Mouse (Mus musculus): Measurements from ENCODE around the gene Smndc1. TPM values are rescaled to one million over a fixed set of nuclear protein-coding genes. Genes with fewer than 3 reads are reported as not detected.

Smndc1 gene
- polyA plus RNA-seq, 1 experiment from 2014 or later: 41.6 TPM

DNA sequence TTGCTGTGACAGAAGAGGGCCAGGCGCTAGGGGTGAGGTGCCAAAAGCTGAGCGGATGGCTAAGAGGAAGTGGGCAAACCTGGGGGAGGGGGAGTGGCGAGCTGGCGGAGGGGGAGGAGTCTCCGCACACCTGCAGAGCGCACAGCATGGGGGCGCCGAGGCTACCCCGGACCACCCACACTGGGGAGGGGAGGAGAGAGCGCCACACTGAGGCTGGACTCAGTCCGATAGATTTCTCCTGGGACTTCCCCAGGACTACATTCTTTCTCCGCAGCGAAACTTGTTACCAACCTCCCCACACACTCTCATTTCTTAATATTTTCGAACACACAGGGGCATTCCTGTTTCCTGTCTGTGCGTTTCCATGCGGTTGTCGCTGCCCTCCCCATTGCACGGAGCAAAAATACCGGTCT lies 33.0 kb upstream of the Smndc1 start:
- Histone ChIP-seq H3K36me3 (no peaks in the 10 kb centered on the region), H3K9ac (no peak overlapping the region), H3K27me3 (peaks cover 23% of the 10 kb centered on the region; the same call in 1 of the 2 replicates), H3K27ac (no peak overlapping the region), H3K4me3 (no peak overlapping the region), H3K4me1 (replicated peaks) (peaks cover 22% of the 10 kb centered on the region), H3K9me3 (no peaks in the 10 kb centered on the region), H3K4me2 (no peak overlapping the region)
- no peak for ATAC-seq (ENCODE audit: low FRiP score)
- 17% methylated on average over 19 of the region's 19 CpGs for WGBS

DNA sequence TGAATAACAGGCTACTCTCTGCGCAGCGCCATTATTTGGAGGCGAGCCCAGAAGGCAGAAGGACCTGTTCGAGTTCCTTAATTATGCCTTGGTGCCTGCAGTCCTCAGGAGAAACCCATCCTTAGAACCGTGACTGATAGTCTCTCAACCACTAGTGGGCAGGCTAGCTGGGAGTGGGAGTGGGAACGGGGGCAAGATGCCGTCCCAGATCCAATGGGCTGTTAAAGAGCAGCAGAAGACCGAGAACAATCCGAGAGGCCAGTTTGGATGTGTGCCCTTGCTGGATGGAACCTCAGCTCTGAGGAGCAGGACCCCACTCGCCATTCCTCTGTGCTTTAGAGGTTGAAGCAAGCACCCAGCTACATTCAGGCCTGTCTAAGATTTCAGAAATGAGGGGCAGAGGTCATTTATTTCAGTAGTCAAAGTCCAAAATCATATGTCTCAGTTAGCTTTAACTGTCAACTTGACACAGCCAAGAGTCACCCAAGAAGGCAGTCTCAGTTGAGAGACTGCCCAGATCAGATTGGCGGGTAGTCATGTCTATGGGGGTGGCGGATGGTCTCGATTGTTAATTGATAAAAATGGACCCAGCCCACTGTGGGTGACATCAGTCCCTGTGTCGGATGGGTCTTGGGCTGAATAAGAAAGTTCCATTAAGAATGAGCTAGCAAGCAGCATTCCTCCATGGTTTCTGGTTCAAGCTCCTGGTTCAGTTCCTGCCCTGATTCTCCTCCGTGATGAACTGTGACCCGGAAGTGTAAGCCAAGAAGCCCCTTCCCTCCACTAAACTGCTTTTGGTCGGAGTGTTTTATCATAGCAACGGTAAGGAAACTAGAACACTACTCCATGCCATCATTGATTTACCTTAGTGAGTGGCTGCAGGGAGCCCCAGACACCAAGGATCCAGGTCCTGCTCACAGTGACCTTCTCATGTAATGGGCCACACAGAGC lies 32.3 kb upstream of the Smndc1 start:
- Histone ChIP-seq H3K27ac (no peak overlapping the region), H3K4me2 (no peak overlapping the region), H3K36me3 (no peaks in the 10 kb centered on the region), H3K9me3 (no peaks in the 10 kb centered on the region), H3K9ac (no peak overlapping the region), H3K4me3 (no peak overlapping the region), H3K4me1 (replicated peaks) (peaks cover 18% of the 10 kb centered on the region), H3K27me3 (peaks cover 23% of the 10 kb centered on the region; the same call in 1 of the 2 replicates)
- WGBS: 76% methylated on average over 18 of the region's 18 CpGs
- no peak for ATAC-seq (ENCODE audit: low FRiP score)

DNA sequence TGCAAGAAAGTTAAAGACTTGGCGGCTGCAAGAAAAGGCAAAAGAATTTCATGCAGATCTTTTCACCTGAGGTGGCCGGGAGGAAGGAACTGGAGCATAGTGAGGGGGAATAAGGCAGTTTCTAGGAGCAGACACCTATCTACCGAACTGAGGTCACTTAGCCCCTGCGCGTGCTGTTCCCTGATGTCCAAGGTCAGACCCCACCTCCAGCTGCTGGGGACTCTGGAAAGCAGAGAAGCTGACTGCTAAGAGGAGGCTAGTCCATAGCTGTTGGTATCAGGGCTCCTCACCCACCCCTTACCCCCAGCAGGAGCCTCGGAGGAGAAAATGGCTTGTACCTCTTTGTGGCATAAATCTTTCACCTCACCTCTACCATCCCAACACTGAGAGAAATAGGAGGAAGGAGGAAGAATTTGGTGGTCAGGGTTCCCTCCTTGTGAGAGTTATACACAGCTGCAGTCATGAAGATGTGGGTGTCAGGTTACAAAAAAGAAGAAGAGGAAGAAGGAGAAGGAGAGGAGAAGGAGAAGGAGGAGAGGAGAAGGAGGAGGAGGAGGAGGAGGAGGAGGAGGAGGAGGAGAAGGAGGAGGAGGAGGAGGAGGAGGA lies 31.3 kb upstream of the Smndc1 start:
- WGBS: 0% methylated on average over 6 of the region's 6 CpGs
- no peaks in the 10 kb centered on the region for H3K36me3 ChIP-seq
- peak overlapping the region; percentile 92 for H3K4me2 ChIP-seq
- H3K4me1 ChIP-seq (replicated peaks): peaks cover 13% of the 10 kb centered on the region
- H3K27ac ChIP-seq: no peak overlapping the region
- peaks cover 23% of the 10 kb centered on the region; the same call in 1 of the 2 replicates for H3K27me3 ChIP-seq
- ATAC-seq (ENCODE audit: low FRiP score): no peak; the same call in 1 of the 2 replicates
- H3K9me3 ChIP-seq: no peaks in the 10 kb centered on the region
- no peak overlapping the region for H3K9ac ChIP-seq
- H3K4me3 ChIP-seq: peak overlapping the region; percentile 47

DNA sequence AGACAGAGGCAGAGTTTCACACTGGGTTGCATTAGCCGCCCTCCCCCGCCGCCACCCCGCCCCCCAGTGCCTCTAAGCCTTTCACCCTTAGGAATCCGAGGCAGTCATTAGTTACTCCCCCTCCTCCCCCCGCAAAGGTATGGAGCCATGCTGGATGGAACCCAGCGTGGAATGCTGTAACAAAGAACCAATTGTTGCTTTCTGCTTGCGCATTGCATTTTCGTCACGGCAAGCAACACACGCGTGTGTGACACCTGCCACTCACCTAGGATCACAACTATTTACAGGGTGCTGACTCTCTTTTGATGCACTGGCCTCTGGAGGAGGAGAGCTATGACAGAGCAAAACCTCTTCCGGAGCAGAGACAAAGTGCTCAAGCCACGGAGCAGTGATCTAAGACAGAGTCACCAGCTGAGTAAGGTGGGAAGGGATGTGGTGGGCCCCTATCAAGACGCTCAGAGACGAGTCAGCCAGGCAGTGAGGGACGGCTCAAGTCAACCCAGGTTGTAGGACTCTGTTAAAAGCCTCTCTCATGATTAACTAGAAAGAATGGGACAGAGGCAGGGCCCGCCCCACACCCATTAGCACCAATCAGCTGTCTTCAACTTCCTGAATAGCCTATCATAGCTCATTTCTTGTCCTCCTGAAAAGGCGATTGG lies 30.7 kb upstream of the Smndc1 start:
- H3K9ac ChIP-seq: peak overlapping the region; percentile 65
- ATAC-seq (ENCODE audit: low FRiP score): peak; percentile 94
- 1% methylated on average over 19 of the region's 19 CpGs for WGBS
- H3K4me2 ChIP-seq: peak overlapping the region; percentile 92
- peaks cover 13% of the 10 kb centered on the region for H3K4me1 ChIP-seq (replicated peaks)
- no peaks in the 10 kb centered on the region for H3K36me3 ChIP-seq
- peak overlapping the region; percentile 47 for H3K4me3 ChIP-seq
- H3K27ac ChIP-seq: peak overlapping the region; percentile 66
- peaks cover 23% of the 10 kb centered on the region; the same call in 1 of the 2 replicates for H3K27me3 ChIP-seq
- H3K9me3 ChIP-seq: no peaks in the 10 kb centered on the region

DNA sequence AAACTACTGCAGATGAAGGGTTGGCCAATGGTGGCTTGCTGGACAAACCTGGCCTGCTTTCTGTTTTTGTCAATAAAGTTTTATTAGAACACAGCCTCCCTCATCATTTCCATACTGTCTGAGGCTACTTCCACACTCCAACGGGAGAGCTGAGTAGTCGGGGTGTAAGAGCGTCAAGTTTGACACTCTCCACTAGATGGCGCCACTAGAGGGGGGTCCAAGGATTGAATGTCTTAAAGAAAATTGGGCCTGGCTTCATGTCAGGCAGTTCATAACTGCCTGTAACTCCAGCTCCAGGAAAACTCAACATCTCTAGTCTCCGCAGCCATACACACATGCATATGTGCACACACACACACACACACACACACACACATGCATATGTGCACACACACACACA lies 29.5 kb upstream of the Smndc1 start:
- H3K27ac ChIP-seq: no peak overlapping the region
- ATAC-seq (ENCODE audit: low FRiP score): no peak
- no peak overlapping the region for H3K9ac ChIP-seq
- no peak overlapping the region for H3K4me3 ChIP-seq
- 52% methylated on average over 5 of the region's 5 CpGs for WGBS
- peaks cover 19% of the 10 kb centered on the region; the same call in 1 of the 2 replicates for H3K27me3 ChIP-seq
- H3K4me2 ChIP-seq: no peak overlapping the region
- H3K9me3 ChIP-seq: no peaks in the 10 kb centered on the region
- H3K36me3 ChIP-seq: no peaks in the 10 kb centered on the region
- H3K4me1 ChIP-seq (replicated peaks): peaks cover 13% of the 10 kb centered on the region

DNA sequence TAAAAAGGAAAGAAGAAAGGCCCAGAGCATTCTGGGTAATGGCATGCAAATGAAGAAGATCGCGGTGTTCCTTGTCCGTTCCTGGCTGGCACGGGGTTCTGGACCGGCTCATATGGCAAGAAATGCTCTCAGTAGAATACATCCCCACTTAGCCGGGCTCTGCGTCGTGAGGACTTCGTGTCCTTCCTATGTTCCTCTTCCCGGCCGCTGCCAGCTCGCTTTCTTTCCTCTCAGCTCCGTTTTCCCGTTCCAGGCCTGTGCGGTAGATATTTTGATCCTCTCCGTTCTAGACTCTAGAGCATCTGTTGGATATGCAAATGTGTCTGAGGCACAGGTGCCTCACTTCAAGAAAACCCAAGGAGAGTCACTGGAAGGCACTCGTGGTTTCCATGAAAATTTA lies 24.8 kb upstream of the Smndc1 start:
- no peak overlapping the region for H3K27ac ChIP-seq
- H3K4me2 ChIP-seq: no peak overlapping the region
- no peaks in the 10 kb centered on the region for H3K9me3 ChIP-seq
- H3K4me1 ChIP-seq (replicated peaks): peaks cover 8% of the 10 kb centered on the region
- H3K36me3 ChIP-seq: no peaks in the 10 kb centered on the region
- no peak for ATAC-seq (ENCODE audit: low FRiP score)
- 90% methylated on average over 17 of the region's 17 CpGs for WGBS
- H3K4me3 ChIP-seq: no peak overlapping the region
- H3K9ac ChIP-seq: no peak overlapping the region
- H3K27me3 ChIP-seq: no peaks in the 10 kb centered on the region

DNA sequence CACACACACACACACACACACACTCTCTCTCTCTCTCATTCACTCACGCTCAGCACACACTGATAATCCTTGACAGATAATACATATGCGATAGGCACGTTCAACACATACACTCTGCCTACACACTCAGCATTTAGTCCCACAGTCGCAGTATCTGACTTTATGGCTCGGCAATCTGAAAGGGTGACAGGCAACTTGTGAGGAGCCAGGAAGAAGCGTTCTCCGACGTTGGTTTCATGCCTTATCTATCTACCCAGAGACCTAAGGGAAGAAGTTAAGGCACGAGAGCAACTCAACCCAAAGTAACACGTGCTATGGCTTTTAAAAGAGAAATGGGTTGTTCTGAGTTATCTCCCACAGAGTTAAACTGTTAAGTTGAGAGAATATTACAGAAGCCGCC lies 24.3 kb upstream of the Smndc1 start:
- 89% methylated on average over 11 of the region's 11 CpGs for WGBS
- Histone ChIP-seq H3K4me2 (no peak overlapping the region), H3K9me3 (no peaks in the 10 kb centered on the region), H3K4me1 (replicated peaks) (peaks cover 8% of the 10 kb centered on the region), H3K27ac (no peak overlapping the region), H3K4me3 (no peak overlapping the region), H3K27me3 (no peaks in the 10 kb centered on the region), H3K9ac (no peak overlapping the region), H3K36me3 (no peaks in the 10 kb centered on the region)
- no peak for ATAC-seq (ENCODE audit: low FRiP score)

DNA sequence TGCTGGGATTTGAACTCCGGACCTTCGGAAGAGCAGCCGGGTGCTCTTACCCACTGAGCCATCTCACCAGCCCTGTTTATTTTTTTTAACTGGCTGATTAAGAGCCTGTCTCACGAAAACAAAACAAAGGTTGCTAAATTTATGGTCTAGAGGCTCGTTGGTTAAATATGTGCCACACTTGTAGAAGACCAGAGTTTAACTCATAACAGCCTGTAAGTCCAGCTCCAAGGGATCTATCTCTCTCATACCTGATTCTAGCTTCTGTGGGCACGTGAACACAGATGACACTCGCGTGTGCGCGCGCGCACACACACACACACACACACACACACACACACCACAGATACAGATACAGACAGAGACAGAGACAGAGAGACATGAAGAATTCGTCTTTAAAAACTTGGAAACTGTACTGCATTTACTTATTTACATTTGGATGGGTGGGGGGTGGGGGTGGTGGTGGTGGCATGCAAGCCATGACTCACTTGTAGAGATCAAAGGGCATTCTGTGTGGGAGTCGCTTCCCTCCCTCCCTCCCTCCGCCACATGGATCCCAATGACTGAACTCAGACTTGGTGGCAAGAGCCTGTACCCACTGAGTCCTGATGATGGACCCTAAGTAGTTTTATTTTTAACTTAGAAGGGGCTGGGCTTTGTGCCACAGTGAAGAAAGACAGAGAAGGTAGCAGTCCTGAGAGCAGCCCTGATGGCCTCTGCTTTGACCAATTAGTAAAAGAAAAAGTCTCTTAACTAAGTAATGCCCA lies 23.4 kb upstream of the Smndc1 start:
- Histone ChIP-seq H3K9ac (no peak overlapping the region), H3K27me3 (no peaks in the 10 kb centered on the region), H3K4me1 (replicated peaks) (peaks cover 8% of the 10 kb centered on the region), H3K36me3 (no peaks in the 10 kb centered on the region), H3K9me3 (no peaks in the 10 kb centered on the region), H3K4me2 (no peak overlapping the region), H3K27ac (no peak overlapping the region), H3K4me3 (no peak overlapping the region)
- 86% methylated on average over 15 of the region's 15 CpGs for WGBS
- ATAC-seq (ENCODE audit: low FRiP score): no peak

DNA sequence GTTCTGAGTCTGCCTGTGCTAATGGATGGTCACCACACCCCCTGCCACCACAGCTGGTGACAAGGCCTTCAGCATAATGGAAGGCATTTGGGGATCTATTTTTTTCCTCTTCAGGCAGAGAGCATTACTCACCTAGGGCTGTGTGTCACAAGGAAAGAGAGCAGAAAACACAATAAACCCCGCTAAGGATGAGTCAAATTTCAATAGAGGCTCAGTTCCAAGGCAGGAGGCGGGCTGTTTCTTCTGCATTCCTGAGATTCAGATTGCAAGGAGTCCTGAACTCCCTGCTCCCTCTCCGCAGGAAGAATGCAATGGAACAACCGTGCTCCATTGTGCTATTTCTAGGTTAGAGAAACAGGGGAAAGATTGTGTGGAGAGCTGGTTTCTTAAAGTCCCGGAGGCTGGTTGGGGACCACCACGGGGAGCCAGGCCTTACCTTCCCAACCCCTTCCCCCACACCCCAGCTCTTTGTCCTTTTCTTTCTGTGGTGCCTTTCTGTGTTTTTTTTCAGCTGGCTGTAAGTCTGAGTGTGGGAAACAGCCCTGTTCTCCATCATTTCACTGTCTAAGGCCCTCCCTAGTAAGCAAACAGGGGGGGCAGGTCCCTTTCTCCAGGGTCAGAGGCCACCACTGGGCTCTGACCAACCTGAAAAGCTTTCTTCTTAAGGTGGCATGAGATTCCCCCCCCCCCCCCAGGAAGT lies 21.9 kb upstream of the Smndc1 start:
- H3K27ac ChIP-seq: peak overlapping the region; percentile 56; the same call in 1 of the 2 replicates
- no peak overlapping the region for H3K4me3 ChIP-seq
- H3K36me3 ChIP-seq: no peaks in the 10 kb centered on the region
- H3K27me3 ChIP-seq: no peaks in the 10 kb centered on the region
- ATAC-seq (ENCODE audit: low FRiP score): no peak
- H3K4me2 ChIP-seq: no peak overlapping the region
- 5% methylated on average over 6 of the region's 6 CpGs for WGBS
- H3K4me1 ChIP-seq (replicated peaks): peaks cover 8% of the 10 kb centered on the region
- no peaks in the 10 kb centered on the region for H3K9me3 ChIP-seq
- no peak overlapping the region for H3K9ac ChIP-seq

DNA sequence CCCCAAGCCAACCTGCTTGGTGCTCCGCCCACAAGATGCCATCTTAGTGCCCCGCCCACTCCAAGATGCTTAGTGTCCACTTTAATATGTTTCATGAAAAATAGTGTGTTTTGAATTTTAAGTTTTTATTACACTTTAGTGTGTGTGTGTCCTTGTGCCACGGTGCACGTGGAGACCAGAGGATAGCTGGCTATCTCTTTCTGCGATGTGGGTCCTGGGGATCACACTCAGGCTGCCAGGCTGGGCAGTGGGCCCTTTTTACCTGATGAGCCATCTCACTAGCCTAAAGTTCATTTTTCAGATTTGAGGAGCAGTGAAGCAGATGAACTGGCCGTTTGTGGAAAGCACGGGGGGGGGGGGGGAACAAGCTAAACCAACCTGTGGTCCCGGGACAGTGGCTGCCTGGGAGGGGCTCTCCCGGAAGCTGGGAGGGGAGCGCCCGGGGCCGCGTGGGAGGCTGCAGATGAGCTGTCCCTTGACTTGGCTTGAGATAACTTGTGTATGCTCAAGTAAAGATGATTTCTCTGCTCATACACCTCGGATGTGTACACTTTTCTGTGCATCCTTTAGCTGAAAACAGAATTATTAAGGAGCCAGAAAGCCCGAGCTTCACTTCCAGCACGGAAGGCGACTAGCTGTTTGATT lies 19.4 kb upstream of the Smndc1 start:
- Histone ChIP-seq H3K4me2 (no peak overlapping the region), H3K4me3 (no peak overlapping the region), H3K36me3 (no peaks in the 10 kb centered on the region), H3K9ac (no peak overlapping the region), H3K27ac (no peak overlapping the region), H3K4me1 (replicated peaks) (peaks cover 14% of the 10 kb centered on the region), H3K9me3 (peaks cover 2% of the 10 kb centered on the region; the same call in 1 of the 2 replicates), H3K27me3 (no peaks in the 10 kb centered on the region)
- WGBS: 70% methylated on average over 17 of the region's 17 CpGs
- no peak for ATAC-seq (ENCODE audit: low FRiP score)

DNA sequence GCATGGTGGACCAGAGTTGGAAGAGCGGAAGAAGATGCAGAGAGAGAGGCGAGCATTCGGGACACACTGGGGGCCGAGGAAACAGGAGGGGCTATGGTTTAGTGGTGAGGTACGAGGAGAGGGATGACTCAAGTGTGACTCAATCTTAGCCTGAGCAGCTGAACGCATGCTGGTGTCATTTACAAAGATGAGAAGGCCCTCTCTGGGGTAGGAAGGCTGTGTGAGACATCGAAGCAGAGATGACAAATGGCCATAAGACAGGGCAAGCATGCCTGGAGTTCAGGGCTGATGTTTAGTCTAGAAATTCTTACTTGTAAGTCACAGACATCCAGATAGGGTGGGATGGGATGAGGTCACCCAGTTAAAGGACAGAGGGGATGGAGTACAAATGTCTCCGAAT lies 18.0 kb upstream of the Smndc1 start:
- no peak for ATAC-seq (ENCODE audit: low FRiP score)
- H3K9ac ChIP-seq: no peak overlapping the region
- no peak overlapping the region for H3K4me3 ChIP-seq
- WGBS: 93% methylated on average over 8 of the region's 8 CpGs
- no peak overlapping the region for H3K27ac ChIP-seq
- H3K4me2 ChIP-seq: no peak overlapping the region
- H3K27me3 ChIP-seq: no peaks in the 10 kb centered on the region
- H3K36me3 ChIP-seq: no peaks in the 10 kb centered on the region
- peaks cover 14% of the 10 kb centered on the region for H3K4me1 ChIP-seq (replicated peaks)
- H3K9me3 ChIP-seq: peaks cover 5% of the 10 kb centered on the region; the same call in 1 of the 2 replicates
